Comparison of ENCODE assay signal across 8 mouse cellular contexts in the genomic region with DNA sequence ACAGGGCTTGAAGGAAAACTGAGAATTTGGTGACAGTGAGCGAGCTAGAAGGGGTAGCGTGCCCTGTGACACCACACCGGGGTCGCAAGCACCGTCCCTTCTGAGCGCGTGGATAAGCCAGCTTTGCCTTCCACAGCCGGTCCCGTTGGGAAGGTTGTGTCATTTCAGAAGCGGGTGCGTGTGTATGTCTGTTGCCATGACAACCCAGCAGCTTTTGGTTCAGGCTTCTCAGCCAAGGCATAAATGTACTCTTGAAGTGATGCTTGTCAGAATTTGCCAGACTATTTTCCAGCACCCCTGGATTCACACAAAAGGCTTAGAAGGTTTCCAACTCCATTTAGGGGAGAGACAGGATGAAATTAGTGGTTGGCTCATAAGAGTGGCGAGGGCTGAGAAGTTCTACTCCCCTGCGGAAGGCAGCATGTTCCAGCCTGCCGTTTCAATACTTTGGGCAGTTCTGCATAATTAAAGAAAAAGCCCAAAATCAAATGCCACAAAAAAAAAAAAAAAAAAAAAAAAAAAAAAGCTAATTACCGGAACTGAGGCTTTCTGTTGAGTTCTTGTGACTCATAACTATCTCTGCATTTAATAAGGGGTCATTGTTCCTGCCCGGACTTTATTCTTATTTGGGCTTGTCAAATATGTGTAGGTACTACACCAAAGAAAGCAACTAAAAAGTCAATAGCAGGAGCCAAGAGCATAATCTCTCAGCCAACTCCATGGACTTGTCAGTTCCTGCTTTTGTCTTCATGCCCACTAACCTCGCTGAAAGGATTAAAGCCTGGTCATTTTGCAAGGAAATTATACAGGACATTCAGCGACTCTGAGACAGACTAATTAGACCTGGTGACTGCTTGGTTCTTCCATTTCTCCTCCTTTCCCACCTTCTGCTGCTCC.
DNase-seq lines count a peak whose midpoint lies in the region; ATAC-seq and TF ChIP-seq lines count a peak whose summit lies in the region.

No protein-coding gene starts in this region.

- no peak overlapping the region for H3K9ac ChIP-seq in hindbrain, embryonic 11.5 days (ENCODE audit: low read depth, low read length)

- no peaks in the 10 kb centered on the region for H3K27me3 ChIP-seq in hindbrain, embryonic 11.5 days (ENCODE audit: control insufficient read depth, insufficient read depth, low read length)

- 60% methylated on average over 18 of the region's 18 CpGs for WGBS in hindbrain, embryonic 11.5 days

- H3K4me2 ChIP-seq in hindbrain, embryonic 11.5 days (replicated peaks; ENCODE audit: low read depth, low read length): no peak overlapping the region

- intact Hi-C loops in left cerebral cortex, postnatal 4 days (cut with DNase I): no loop called here

- TF ChIP-seq POLR2A in embryonic fibroblast, embryonic 13.5 days (IDR thresholded peaks at IDR 0.05; ENCODE audit: low read depth, low read length): no peak

- H3K4me1 ChIP-seq in embryonic fibroblast, embryonic 13.5 days (ENCODE audit: control insufficient read depth, insufficient read depth, low read length): peaks cover 11% of the 10 kb centered on the region
- H3K4me1 ChIP-seq in hindbrain, embryonic 11.5 days (replicated peaks; ENCODE audit: control insufficient read depth, insufficient read depth, low read length): 0 out of 2 replicates have a peak, but pooled peaks cover 3% of the 10 kb centered on the region

- peak; percentile 47; the same call in 1 of the 2 replicates for ATAC-seq in hindbrain, embryonic 11.5 days (ENCODE audit: low FRiP score)
- no peak for ATAC-seq in inflammation-experienced regulatory T-cells, adult 6 months

- no peaks in the 10 kb centered on the region for H3K36me3 ChIP-seq in hindbrain, embryonic 11.5 days (ENCODE audit: control insufficient read depth, insufficient read depth, low read length)

- H3K27ac ChIP-seq in embryonic fibroblast, embryonic 13.5 days (ENCODE audit: insufficient read depth, low read length): 0 out of 2 replicates have a peak overlapping the region, but pooled peaks have one; percentile 5
- H3K27ac ChIP-seq in hindbrain, embryonic 11.5 days (ENCODE audit: low read depth, low read length): no peak overlapping the region

- peak; percentile 42 to 51 for DNase-seq in cerebellum, postnatal 14 days
- no peak for DNase-seq in cerebellum, adult 9-11 months
- peak; percentile 58 for DNase-seq in hindbrain, embryonic 11.5 days (ENCODE audit: low spot score)
- peak; percentile 47 for DNase-seq in left cerebral cortex, postnatal 4 days
- peak; percentile 86 for DNase-seq in right cerebral cortex, adult 18-20 months
- no peak for DNase-seq in thymus, postnatal 25 days

- TF ChIP-seq CTCF in embryonic fibroblast, embryonic 13.5 days (IDR thresholded peaks at IDR 0.05; ENCODE audit: borderline replicate concordance, insufficient read depth, low read length): no peak

- no peaks in the 10 kb centered on the region for H3K9me3 ChIP-seq in hindbrain, embryonic 11.5 days (ENCODE audit: control insufficient read depth, low read length)

- H3K4me3 ChIP-seq in embryonic fibroblast, embryonic 13.5 days (ENCODE audit: insufficient read depth, low read length): no peak overlapping the region
- no peak overlapping the region for H3K4me3 ChIP-seq in hindbrain, embryonic 11.5 days (ENCODE audit: low read depth, low read length)

Comparison
In these comparisons a context has a peak if more than half of its experiments do, and no peak if none do; other contexts are left out.
1. DNase-seq: peak in cerebellum, postnatal 14 days (2 of 2), hindbrain, embryonic 11.5 days (single experiment), left cerebral cortex, postnatal 4 days (single experiment) and right cerebral cortex, adult 18-20 months (single experiment); none in cerebellum, adult 9-11 months (single experiment) and thymus, postnatal 25 days (single experiment).